Mouse (Mus musculus): ENCODE measurements around the gene Fabp3.

The Fabp3 gene

GRCm38 (mm10) chr4:130306796-130307630 lies 1.4 kb upstream of the Fabp3 start:
- POLR2A ChIA-PET: interaction anchor here in 3 of 4 experiments (0.6 to 23.8 kb wide), 106 partner anchors 9 to 1117 kb away, joined by 3 to 432 read pairs (median 4); partner anchors contain the start of genes Pef1 (in 3 of the 3), Snrnp40 (in 3 of the 3), Tinagl1 (in 3 of the 3) and Zcchc17 (in 3 of the 3)
- CTCF ChIA-PET: interaction anchor here (0.5 to 2.2 kb wide), 14 partner anchors 10 to 1831 kb away, joined by 3 to 11 read pairs (median 4); no protein-coding TSS in a partner anchor

GRCm38 (mm10) chr4:130307851-130308230 lies 554 bp upstream of the Fabp3 start:
- ChIA-PET CTCF (interaction anchor here (0.6 to 2.2 kb wide), 8 partner anchors 10 to 242 kb away, joined by 3 to 11 read pairs (median 5); no protein-coding TSS in a partner anchor), POLR2A (interaction anchor here in 3 of 4 experiments (0.6 to 23.8 kb wide), 107 partner anchors 8 to 1118 kb away, joined by 3 to 432 read pairs (median 4); partner anchors contain the start of genes Pef1 (in 3 of the 3), Snrnp40 (in 3 of the 3), Tinagl1 (in 3 of the 3) and Zcchc17 (in 3 of the 3))

GRCm38 (mm10) chr4:130309254-130309653 lies 859 bp downstream of the Fabp3 start:
- POLR2A ChIA-PET: interaction anchor here (0.6 to 23.8 kb wide), 65 partner anchors 6 to 613 kb away, joined by 3 to 432 read pairs (median 5); partner anchors contain the start of genes Pef1 (in 3 of the 4), Snrnp40 (in 2 of the 4), Zcchc17 (in 2 of the 4) and Hcrtr1 (in 1 of the 4)
- CTCF ChIA-PET: interaction anchor here in 3 of 4 experiments (0.6 to 1.2 kb wide), 5 partner anchors 10 to 224 kb away, joined by 3 read pairs; no protein-coding TSS in a partner anchor

GRCm38 (mm10) chr4:130312526-130312925 lies 4.1 kb downstream of the Fabp3 start:
- POLR2A ChIA-PET: interaction anchor here in 3 of 4 experiments (0.5 to 23.8 kb wide), 17 partner anchors 9 to 1514 kb away, joined by 3 to 432 read pairs (median 6); partner anchors contain the start of genes Snrnp40 (in 3 of the 3) and Zcchc17 (in 3 of the 3)
- CTCF ChIA-PET: interaction anchor here in 2 of 4 experiments (0.5 to 2.9 kb wide), 3 partner anchors 16 to 221 kb away, joined by 3 to 7 read pairs (median 5); no protein-coding TSS in a partner anchor

- POLR2A ChIA-PET: interaction anchor here (0.6 to 23.8 kb wide), 21 partner anchors 9 to 214 kb away, joined by 3 to 432 read pairs (median 5); partner anchors contain the start of genes Snrnp40 (in 3 of the 4) and Zcchc17 (in 3 of the 4)
- CTCF ChIA-PET: interaction anchor here in 2 of 4 experiments (1.4 kb wide), 3 partner anchors 16 to 218 kb away, joined by 3 to 4 read pairs (median 3); no protein-coding TSS in a partner anchor
These were observed 5.2 kb downstream of the Fabp3 start for GRCm38 (mm10) chr4:130313552-130313951.

- CTCF ChIA-PET: interaction anchor here in 1 of 4 experiments (1.0 kb wide), 1 partner anchor 19 kb away, joined by 3 read pairs; no protein-coding TSS in a partner anchor
- POLR2A ChIA-PET: interaction anchor here in 3 of 4 experiments (0.6 to 23.8 kb wide), 9 partner anchors 7 to 605 kb away, joined by 3 to 432 read pairs (median 10); partner anchors contain the start of genes Fabp3 (in 1 of the 3) and Gm10570 (in 1 of the 3)
These were observed 7.6 kb downstream of the Fabp3 start for GRCm38 (mm10) chr4:130315771-130316527.

- CTCF ChIA-PET: no interaction called here
- POLR2A ChIA-PET: interaction anchor here in 3 of 4 experiments (1.0 to 23.8 kb wide), 8 partner anchors 8 to 604 kb away, joined by 3 to 432 read pairs (median 60); partner anchors contain the start of genes Fabp3 (in 2 of the 3) and Gm10570 (in 2 of the 3)
These were observed 8.3 kb downstream of the Fabp3 start for GRCm38 (mm10) chr4:130316691-130317090.

GRCm38 (mm10) chr4:130318122-130318521 lies 9.7 kb downstream of the Fabp3 start:
- CTCF ChIA-PET: interaction anchor here in 3 of 4 experiments (0.5 to 2.2 kb wide), 6 partner anchors 10 to 222 kb away, joined by 3 to 8 read pairs (median 4); no protein-coding TSS in a partner anchor
- POLR2A ChIA-PET: interaction anchor here in 3 of 4 experiments (0.7 to 23.8 kb wide), 20 partner anchors 9 to 353 kb away, joined by 3 to 432 read pairs (median 6); partner anchors contain the start of genes Fabp3 (in 3 of the 3), Gm10570 (in 3 of the 3), Snrnp40 (in 2 of the 3) and Zcchc17 (in 2 of the 3)

GRCm38 (mm10) chr4:130319564-130319963 lies 11.2 kb downstream of the Fabp3 start:
- POLR2A ChIA-PET: interaction anchor here in 3 of 4 experiments (0.5 to 23.8 kb wide), 20 partner anchors 8 to 1309 kb away, joined by 3 to 432 read pairs (median 6); partner anchors contain the start of genes Fabp3 (in 3 of the 3), Gm10570 (in 3 of the 3), Snrnp40 (in 3 of the 3) and Zcchc17 (in 3 of the 3)
- CTCF ChIA-PET: interaction anchor here in 3 of 4 experiments (1.0 to 2.2 kb wide), 9 partner anchors 8 to 23 kb away, joined by 3 to 8 read pairs (median 6); partner anchors contain the start of genes Fabp3 (in 1 of the 3) and Gm10570 (in 1 of the 3)

GRCm38 (mm10) chr4:130321640-130322039 lies 13.2 kb downstream of the Fabp3 start:
- CTCF ChIA-PET: no interaction called here
- POLR2A ChIA-PET: interaction anchor here in 3 of 4 experiments (0.6 to 23.8 kb wide), 6 partner anchors 13 to 48 kb away, joined by 3 to 432 read pairs (median 32); partner anchors contain the start of genes Fabp3 (in 2 of the 3) and Gm10570 (in 2 of the 3)

GRCm38 (mm10) chr4:130322567-130322966 lies 14.2 kb downstream of the Fabp3 start:
- POLR2A ChIA-PET: interaction anchor here in 3 of 4 experiments (1.1 to 23.8 kb wide), 7 partner anchors 12 to 198 kb away, joined by 3 to 432 read pairs (median 5); partner anchors contain the start of gene Fabp3 (in 1 of the 3)
- CTCF ChIA-PET: interaction anchor here in 1 of 4 experiments (1.0 kb wide), 1 partner anchor 30 kb away, joined by 3 read pairs; no protein-coding TSS in a partner anchor

GRCm38 (mm10) chr4:130323165-130323564 lies 14.8 kb downstream of the Fabp3 start:
- POLR2A ChIA-PET: interaction anchor here in 3 of 4 experiments (1.1 to 23.8 kb wide), 8 partner anchors 12 to 198 kb away, joined by 3 to 432 read pairs (median 6); partner anchors contain the start of genes Fabp3 (in 1 of the 3) and Gm10570 (in 1 of the 3)
- CTCF ChIA-PET: interaction anchor here in 1 of 4 experiments (0.6 to 1.0 kb wide), 2 partner anchors 31 to 225 kb away, joined by 3 to 7 read pairs; no protein-coding TSS in a partner anchor

- ChIA-PET POLR2A (interaction anchor here in 3 of 4 experiments (1.1 to 23.8 kb wide), 7 partner anchors 13 to 197 kb away, joined by 3 to 432 read pairs (median 6); partner anchors contain the start of genes Fabp3 (in 1 of the 3) and Gm10570 (in 1 of the 3)), CTCF (interaction anchor here in 1 of 4 experiments (0.6 kb wide), 1 partner anchor 225 kb away, joined by 7 read pairs; no protein-coding TSS in a partner anchor)
These were observed 15.2 kb downstream of the Fabp3 start for GRCm38 (mm10) chr4:130323607-130324006.

GRCm38 (mm10) chr4:130325446-130325845 lies 17.1 kb downstream of the Fabp3 start:
- CTCF ChIA-PET: interaction anchor here in 2 of 4 experiments (0.6 to 1.3 kb wide), 2 partner anchors 16 to 109 kb away, joined by 5 to 10 read pairs; no protein-coding TSS in a partner anchor

GRCm38 (mm10) chr4:130327366-130327765 lies 19.0 kb downstream of the Fabp3 start:
- ChIA-PET CTCF (interaction anchor here (0.6 to 2.2 kb wide), 8 partner anchors 8 to 207 kb away, joined by 3 to 10 read pairs (median 3); no protein-coding TSS in a partner anchor), POLR2A (interaction anchor here (0.6 to 3.3 kb wide), 10 partner anchors 9 to 194 kb away, joined by 3 to 12 read pairs (median 4); partner anchors contain the start of genes Fabp3 (in 1 of the 4), Gm10570 (in 1 of the 4), Snrnp40 (in 1 of the 4) and Zcchc17 (in 1 of the 4))

More at GRCm38 (mm10) chr4:130325446-130325845, 17.1 kb downstream of the Fabp3 start:
- POLR2A ChIA-PET: interaction anchor here in 2 of 4 experiments (0.7 to 23.8 kb wide), 11 partner anchors 11 to 343 kb away, joined by 3 to 432 read pairs (median 4); partner anchors contain the start of genes Fabp3 (in 1 of the 2), Gm10570 (in 1 of the 2), Snrnp40 (in 1 of the 2) and Zcchc17 (in 1 of the 2)

- ChIA-PET CTCF (interaction anchor here in 1 of 4 experiments (0.5 to 0.6 kb wide), 2 partner anchors 57 to 603 kb away, joined by 4 to 8 read pairs; no protein-coding TSS in a partner anchor), POLR2A (interaction anchor here in 1 of 4 experiments (0.6 to 0.7 kb wide), 3 partner anchors 212 to 945 kb away, joined by 3 read pairs; no protein-coding TSS in a partner anchor)
These were observed 27.5 kb downstream of the Fabp3 start for GRCm38 (mm10) chr4:130335867-130336266.

Measured in embryonic stem cell, embryonic (primary cell).